Mouse (Mus musculus) myocyte (in vitro differentiated cells): ENCODE measurements around the gene Slit2. TPM values are rescaled to one million over a fixed set of nuclear protein-coding genes. Genes with fewer than 3 reads are reported as not detected.

ENCODE experiments used
- H3K27me3 ChIP-seq: one replicate; pipeline ENCODE4 v1.6.1; 2011; ENCODE audit not compliant: control insufficient read depth, insufficient read depth, insufficient read length
- H3K36me3 ChIP-seq: one replicate; pipeline ENCODE4 v1.6.1; 2011; ENCODE audit not compliant: control insufficient read depth, insufficient read depth
- H3K4me2 ChIP-seq: one replicate; pipeline ENCODE4 v1.6.1; 2011; ENCODE audit warnings: low read depth, control low read depth
- H3K4me3 ChIP-seq: one replicate; pipeline ENCODE4 v1.5.1; 2011; ENCODE audit warnings: mild to moderate bottlenecking, control low read depth, moderate library complexity
- H3K79me2 ChIP-seq: one replicate; pipeline ENCODE4 v1.6.1; 2011; ENCODE audit not compliant: control insufficient read depth, insufficient read depth
- H3ac ChIP-seq: one replicate; pipeline ENCODE4 v1.6.1; 2011; ENCODE audit not compliant: control insufficient read depth, insufficient read length
- CEBPB ChIP-seq: IDR thresholded peaks from 2 replicates; pipeline ENCODE4 v1.6.1; 2011; ENCODE audit warnings: mild to moderate bottlenecking, moderate library complexity; ENCODE audit not compliant: poor library complexity, insufficient read depth, severe bottlenecking
- E2F4 ChIP-seq: IDR thresholded peaks from one replicate; pipeline ENCODE4 v1.6.1; 2011; ENCODE audit warnings: mild to moderate bottlenecking, control low read depth, moderate library complexity; ENCODE audit not compliant: insufficient read depth
- MAX ChIP-seq: IDR thresholded peaks from one replicate; pipeline ENCODE4 v1.6.1; 2011; ENCODE audit warnings: low read depth, mild to moderate bottlenecking, control low read depth
- MYOD1 ChIP-seq, 3 experiments: IDR thresholded peaks; one replicate each; pipeline ENCODE4 v1.6.1; 2011; ENCODE audit warnings: control low read depth in 2 of 3, low read depth in 2 of 3, mild to moderate bottlenecking in 2 of 3, moderate library complexity in 1 of 3; ENCODE audit not compliant: insufficient read length in 2 of 3, control insufficient read depth in 1 of 3
- MYOG ChIP-seq, 3 experiments: IDR thresholded peaks; one replicate each; pipeline ENCODE4 v1.6.1; 2011; ENCODE audit warnings: control low read depth in 2 of 3, low read depth in 2 of 3, mild to moderate bottlenecking in 2 of 3; ENCODE audit not compliant: insufficient read length in 2 of 3, control insufficient read depth in 1 of 3, insufficient read depth in 1 of 3
- POLR2A ChIP-seq: IDR thresholded peaks from one replicate; pipeline ENCODE4 v1.6.1; 2011; ENCODE audit warnings: low read depth, mild to moderate bottlenecking, control low read depth, moderate library complexity; ENCODE audit not compliant: insufficient read length
- POLR2AphosphoS2 ChIP-seq: IDR thresholded peaks from one replicate; pipeline ENCODE4 v1.6.1; 2011; ENCODE audit warnings: low read depth, control low read depth; ENCODE audit not compliant: insufficient read length
- REST ChIP-seq: IDR thresholded peaks from one replicate; pipeline ENCODE4 v1.6.1; 2011; ENCODE audit warnings: mild to moderate bottlenecking, control low read depth, moderate library complexity; ENCODE audit not compliant: insufficient read depth, insufficient read length
- SRF ChIP-seq: IDR thresholded peaks from one replicate; pipeline ENCODE4 v1.6.1; 2011; ENCODE audit warnings: low read depth; ENCODE audit not compliant: control insufficient read depth, insufficient read length
- TCF12 ChIP-seq: IDR thresholded peaks from one replicate; pipeline ENCODE4 v1.6.1; 2011; ENCODE audit warnings: mild to moderate bottlenecking, control low read depth; ENCODE audit not compliant: poor library complexity, insufficient read depth, severe bottlenecking
- TCF3 ChIP-seq: IDR thresholded peaks from one replicate; pipeline ENCODE4 v1.6.1; 2011; ENCODE audit warnings: low read depth, control low read depth; ENCODE audit not compliant: insufficient read length
- USF1 ChIP-seq: IDR thresholded peaks from one replicate; pipeline ENCODE4 v1.6.1; 2011; ENCODE audit warnings: low read depth, mild to moderate bottlenecking, control low read depth, moderate library complexity
- polyA plus RNA-seq: library from polyadenylated mRNA; unstranded; fragments of >200 nt; fragmentation: generic; extraction: Trizol; gene quantifications from one replicate; pipeline ENCODE4 v1.2.1, GENCODE M21; 2012; ENCODE audit warnings: missing spikeins

Slit2 gene
- polyA plus RNA-seq, 1 experiment, result 4.8 TPM

GRCm38 (mm10) chr5:48146082-48146481 is 163.1 kb downstream of the Slit2 start:
- H3ac ChIP-seq, result no peak overlapping the region
- no peak overlapping the region for H3K4me3 ChIP-seq
- H3K79me2 ChIP-seq, result no peaks in the 10 kb centered on the region
- H3K27me3 ChIP-seq, result no peaks in the 10 kb centered on the region
- TF ChIP-seq REST, result no peak
- TF ChIP-seq CEBPB, result no peak
- TF ChIP-seq TCF12, result no peak
- TF ChIP-seq MYOG (IDR thresholded peaks at IDR 0.05; ENCODE audit: control insufficient read depth in 1 of 3, insufficient read depth in 1 of 3, insufficient read length in 2 of 3, low read depth in 2 of 3), result no peak
- TF ChIP-seq TCF3, result no peak
- no peak for TF ChIP-seq MYOD1 (IDR thresholded peaks at IDR 0.05; ENCODE audit: control insufficient read depth in 1 of 3, insufficient read length in 2 of 3, low read depth in 2 of 3)
- no peak for TF ChIP-seq POLR2A
- TF ChIP-seq USF1, result no peak
- TF ChIP-seq E2F4, result no peak
- no peak for TF ChIP-seq MAX
- no peak for TF ChIP-seq POLR2AphosphoS2
- TF ChIP-seq SRF, result no peak
- H3K36me3 ChIP-seq, result no peaks in the 10 kb centered on the region
- no peak overlapping the region for H3K4me2 ChIP-seq

DNA sequence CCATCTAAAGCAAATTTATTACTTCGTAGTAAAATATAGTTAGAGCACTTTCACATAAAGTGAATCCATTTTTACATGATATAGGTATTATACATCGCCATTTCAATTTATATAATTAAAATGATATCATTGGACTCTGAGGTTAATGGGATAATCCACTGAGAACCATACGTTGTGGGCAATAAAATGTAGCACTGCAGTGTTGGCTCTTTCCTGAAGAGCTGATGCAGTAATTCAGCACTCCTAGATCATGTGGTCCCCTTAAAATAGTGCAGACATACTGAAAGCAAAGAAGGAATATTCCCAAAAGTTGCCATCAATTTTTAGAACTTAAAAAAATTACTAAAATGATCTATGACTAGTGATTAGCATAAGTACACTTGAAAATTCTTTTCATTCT is 177.9 kb downstream of the Slit2 start:
- Histone ChIP-seq H3K4me2 (no peak overlapping the region), H3K27me3 (no peaks in the 10 kb centered on the region), H3K36me3 (no peaks in the 10 kb centered on the region), H3K79me2 (no peaks in the 10 kb centered on the region), H3K4me3 (no peak overlapping the region), H3ac (no peak overlapping the region)
- no peak for TF ChIP-seq MYOD1 (IDR thresholded peaks at IDR 0.05; ENCODE audit: control insufficient read depth in 1 of 3, insufficient read length in 2 of 3, low read depth in 2 of 3)
- TF ChIP-seq MAX, result no peak
- no peak for TF ChIP-seq POLR2A

DNA sequence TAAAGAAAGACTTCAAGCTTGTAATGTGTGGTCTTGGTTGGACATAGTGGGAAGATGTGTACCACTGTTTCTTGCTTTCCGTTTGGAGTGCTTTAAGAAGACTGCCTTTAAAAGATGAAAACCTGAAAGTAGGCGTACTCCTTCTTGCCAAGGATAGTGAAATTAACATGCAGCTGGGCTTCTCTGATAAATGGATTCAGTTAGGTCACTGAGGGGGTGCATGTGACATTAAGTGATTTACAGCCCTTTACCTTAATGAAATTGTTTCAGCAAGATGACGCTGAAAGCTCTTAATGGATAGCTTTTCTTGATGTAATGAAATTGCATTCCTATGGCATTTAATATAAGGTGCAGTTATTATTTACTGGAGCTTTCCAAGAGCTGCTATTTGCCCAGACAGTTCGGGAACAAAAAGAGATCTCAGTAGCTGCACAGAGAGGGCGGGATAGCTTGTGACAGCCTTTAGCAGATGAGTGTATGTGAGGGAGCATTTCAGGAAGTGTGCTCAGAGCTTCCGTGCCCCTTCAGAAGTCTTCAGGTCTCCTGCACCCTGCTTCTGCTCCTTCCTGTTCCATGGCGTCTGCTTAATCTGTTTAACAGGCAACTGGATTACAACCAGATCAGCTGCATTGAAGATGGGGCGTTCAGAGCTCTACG is 198.8 kb downstream of the Slit2 start:
- Histone ChIP-seq H3K79me2 (no peaks in the 10 kb centered on the region), H3K36me3 (no peaks in the 10 kb centered on the region), H3K4me3 (no peak overlapping the region), H3ac (no peak overlapping the region), H3K4me2 (no peak overlapping the region), H3K27me3 (no peaks in the 10 kb centered on the region)
- TF ChIP-seq SRF, result no peak
- TF ChIP-seq REST, result no peak
- no peak for TF ChIP-seq POLR2A

DNA sequence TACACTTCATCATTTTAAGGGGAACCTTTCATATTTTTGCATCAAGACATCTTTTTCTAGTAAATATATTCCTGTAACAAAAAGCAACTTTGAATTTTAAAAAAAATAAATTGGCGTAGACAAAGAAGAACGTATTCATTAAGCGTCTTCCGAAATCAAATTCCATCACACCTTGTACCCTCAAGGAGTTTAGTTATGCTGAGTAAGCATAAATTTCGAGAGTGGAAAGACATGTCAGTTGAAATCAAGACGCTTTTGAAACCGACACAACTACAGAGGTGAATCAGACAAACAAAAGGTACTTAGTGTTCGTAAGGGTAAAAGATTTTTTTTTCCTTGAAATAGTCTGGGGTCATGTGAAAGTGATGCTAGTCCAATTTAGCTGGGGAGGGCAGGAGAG is 201.4 kb downstream of the Slit2 start:
- TF ChIP-seq POLR2AphosphoS2, result no peak
- TF ChIP-seq POLR2A, result no peak
- no peak for TF ChIP-seq MYOD1 (IDR thresholded peaks at IDR 0.05; ENCODE audit: control insufficient read depth in 1 of 3, insufficient read length in 2 of 3, low read depth in 2 of 3)
- no peak for TF ChIP-seq TCF12
- TF ChIP-seq MYOG (IDR thresholded peaks at IDR 0.05; ENCODE audit: control insufficient read depth in 1 of 3, insufficient read depth in 1 of 3, insufficient read length in 2 of 3, low read depth in 2 of 3), result no peak
- TF ChIP-seq REST, result no peak
- TF ChIP-seq CEBPB, result no peak
- TF ChIP-seq USF1, result no peak
- no peak for TF ChIP-seq E2F4
- no peak for TF ChIP-seq MAX
- TF ChIP-seq TCF3, result no peak
- no peak for TF ChIP-seq SRF
- Histone ChIP-seq H3K27me3 (no peaks in the 10 kb centered on the region), H3K4me3 (no peak overlapping the region), H3K36me3 (no peaks in the 10 kb centered on the region), H3ac (no peak overlapping the region), H3K79me2 (no peaks in the 10 kb centered on the region), H3K4me2 (no peak overlapping the region)

DNA sequence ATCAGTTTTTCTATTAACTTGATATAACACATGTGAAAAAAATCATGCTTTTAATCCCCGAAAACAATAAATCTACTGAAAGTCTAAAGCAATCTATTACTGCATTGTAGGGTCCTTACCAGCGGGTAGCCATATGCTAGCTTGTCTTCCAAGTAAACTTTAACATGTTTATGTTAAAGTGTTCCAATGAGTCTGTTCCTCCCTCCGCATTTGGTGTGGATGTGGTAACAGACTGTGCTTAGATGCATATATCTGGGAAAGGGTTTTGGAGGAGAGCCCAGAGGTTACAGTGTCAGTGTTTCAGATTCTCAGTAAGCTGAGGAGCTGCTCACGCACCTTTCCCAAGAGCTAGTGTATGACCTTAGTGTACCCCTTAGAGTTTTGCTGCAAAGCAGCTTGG is 204.9 kb downstream of the Slit2 start:
- TF ChIP-seq TCF3, result no peak
- no peak for TF ChIP-seq CEBPB
- TF ChIP-seq MYOG (IDR thresholded peaks at IDR 0.05; ENCODE audit: control insufficient read depth in 1 of 3, insufficient read depth in 1 of 3, insufficient read length in 2 of 3, low read depth in 2 of 3), result no peak
- no peak for TF ChIP-seq POLR2AphosphoS2
- no peak for TF ChIP-seq USF1
- no peak for TF ChIP-seq E2F4
- no peak for TF ChIP-seq REST
- TF ChIP-seq SRF, result no peak
- TF ChIP-seq TCF12, result no peak
- no peak for TF ChIP-seq MAX
- no peak for TF ChIP-seq MYOD1 (IDR thresholded peaks at IDR 0.05; ENCODE audit: control insufficient read depth in 1 of 3, insufficient read length in 2 of 3, low read depth in 2 of 3)
- no peak for TF ChIP-seq POLR2A
- no peak overlapping the region for H3K4me2 ChIP-seq
- H3K4me3 ChIP-seq, result no peak overlapping the region
- H3K36me3 ChIP-seq, result no peaks in the 10 kb centered on the region
- H3K79me2 ChIP-seq, result no peaks in the 10 kb centered on the region
- no peak overlapping the region for H3ac ChIP-seq
- H3K27me3 ChIP-seq, result no peaks in the 10 kb centered on the region
